Mouse (Mus musculus): ENCODE data around the gene Slc5a1.

The Slc5a1 gene

DNA sequence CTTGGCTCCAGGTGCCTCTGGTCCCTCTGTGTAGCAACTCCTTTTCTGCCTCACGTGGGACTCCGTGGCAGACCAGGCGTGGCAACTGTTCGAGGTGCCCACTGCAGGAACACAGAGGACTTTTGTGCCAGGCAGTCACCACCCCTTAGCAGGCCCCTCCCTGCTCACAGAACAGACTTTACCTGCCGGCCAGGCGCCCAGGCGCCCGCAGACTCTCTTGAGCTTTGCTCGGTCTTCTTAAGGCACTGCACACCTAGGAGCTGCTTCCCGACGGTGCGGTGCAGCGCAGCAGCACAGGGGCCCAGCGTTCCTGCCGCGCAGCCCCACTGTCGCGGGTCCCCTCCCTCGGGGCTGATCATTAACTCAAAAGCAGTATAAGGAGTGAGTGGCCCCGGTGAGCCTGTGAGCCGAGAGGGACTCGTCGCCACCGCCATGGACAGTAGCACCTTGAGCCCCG is at the start of gene Slc5a1:
Gene Slc5a1, plus strand, starts transcription at position 195 of the 457 bp plus-strand sequence.
- TF ChIP-seq GATA4 (IDR thresholded peaks at IDR 0.05; ENCODE audit: insufficient replicate concordance, low read length): no peak

GRCm38 (mm10) chr5:33056126-33056765 is 47.8 kb upstream of the Slc5a1 start:
- TF ChIP-seq GATA4 (IDR thresholded peaks at IDR 0.05; ENCODE audit: insufficient replicate concordance, low read length): no peak

- TF ChIP-seq GATA4 (IDR thresholded peaks at IDR 0.05; ENCODE audit: insufficient replicate concordance, low read length): peak; percentile 75; the same call in 1 of the 2 replicates
Observed at GRCm38 (mm10) chr5:33070071-33070470, 33.9 kb upstream of the Slc5a1 start.

DNA sequence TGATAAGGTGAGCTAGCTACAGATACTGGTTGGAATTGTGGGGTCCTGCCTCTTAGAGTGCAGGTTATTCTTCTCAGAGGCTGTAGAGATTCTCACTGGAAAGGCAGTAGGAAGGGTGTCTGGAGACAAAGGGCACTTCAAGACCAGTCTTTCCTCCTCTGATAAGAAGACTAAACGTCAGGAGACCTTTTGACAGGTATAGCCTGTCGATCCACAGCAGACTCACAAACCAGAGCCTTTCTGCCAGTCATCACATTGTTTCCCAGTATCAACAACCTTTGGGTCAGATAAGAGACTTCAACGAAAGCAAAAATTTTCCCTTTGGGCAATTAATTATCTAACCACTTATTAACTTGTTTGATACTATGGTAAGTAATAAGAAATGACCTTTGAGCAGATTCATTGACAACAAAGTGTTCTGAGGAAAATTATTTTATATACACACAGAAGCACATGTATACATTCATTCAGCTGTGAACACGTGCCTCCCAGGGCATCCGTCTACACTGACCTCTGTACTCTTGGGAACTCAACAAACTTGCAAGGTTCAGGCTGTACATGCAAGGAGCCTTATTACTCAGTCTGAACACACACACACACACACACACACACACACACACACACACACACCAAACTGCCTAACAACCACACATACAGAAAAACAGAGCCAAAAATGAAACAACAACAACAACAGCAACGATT is 27.4 kb upstream of the Slc5a1 start:
- no peak for TF ChIP-seq GATA4 (IDR thresholded peaks at IDR 0.05; ENCODE audit: insufficient replicate concordance, low read length)

- no peak for TF ChIP-seq GATA4 (IDR thresholded peaks at IDR 0.05; ENCODE audit: insufficient replicate concordance, low read length)
Observed at GRCm38 (mm10) chr5:33082896-33083295, 21.1 kb upstream of the Slc5a1 start.

DNA sequence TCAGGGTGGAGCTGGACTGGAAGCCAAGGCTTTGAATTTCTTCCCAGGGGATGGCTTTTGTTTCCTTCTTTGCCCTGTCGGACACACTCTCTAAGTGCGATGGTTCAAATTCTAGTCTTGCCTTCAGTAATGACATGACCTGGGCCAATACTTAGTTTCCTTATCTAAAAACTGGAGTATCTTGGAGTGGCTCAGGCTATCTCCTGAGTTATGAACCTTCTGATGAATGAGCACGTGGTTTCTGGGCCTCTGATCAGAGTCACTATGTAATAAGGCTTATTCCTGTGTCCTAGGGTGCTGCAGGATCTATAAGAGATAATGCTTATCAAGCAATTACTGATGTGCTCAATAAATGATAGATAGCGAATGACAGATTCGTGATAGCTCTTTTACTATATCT is 19.4 kb upstream of the Slc5a1 start:
- no peak for TF ChIP-seq GATA4 (IDR thresholded peaks at IDR 0.05; ENCODE audit: insufficient replicate concordance, low read length)

DNA sequence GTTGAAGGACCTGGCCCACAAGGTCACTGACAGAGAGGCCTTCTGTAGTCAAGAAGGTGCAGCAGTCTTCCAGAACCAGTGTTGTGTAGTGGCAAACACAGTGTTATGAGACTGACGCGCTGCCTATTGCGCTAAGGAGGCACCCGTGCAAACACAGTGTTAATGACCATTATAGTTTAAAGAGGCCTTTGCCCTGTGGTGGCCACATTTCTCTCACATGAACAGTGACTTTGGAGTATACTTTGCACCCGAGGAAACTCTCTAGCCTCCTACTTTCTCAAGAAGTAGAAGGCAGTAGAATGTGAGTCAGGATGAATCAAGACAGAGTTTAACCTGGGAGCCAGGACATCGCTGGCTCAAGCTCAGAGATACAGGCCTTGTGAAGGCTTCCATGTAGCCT is 12.7 kb upstream of the Slc5a1 start:
- no peak for TF ChIP-seq GATA4 (IDR thresholded peaks at IDR 0.05; ENCODE audit: insufficient replicate concordance, low read length)

GRCm38 (mm10) chr5:33095315-33095714 is 8.7 kb upstream of the Slc5a1 start:
- no peak for TF ChIP-seq GATA4 (IDR thresholded peaks at IDR 0.05; ENCODE audit: insufficient replicate concordance, low read length)

GRCm38 (mm10) chr5:33102369-33103055 is 1.5 kb upstream of the Slc5a1 start:
- TF ChIP-seq GATA4 (IDR thresholded peaks at IDR 0.05; ENCODE audit: insufficient replicate concordance, low read length): no peak

DNA sequence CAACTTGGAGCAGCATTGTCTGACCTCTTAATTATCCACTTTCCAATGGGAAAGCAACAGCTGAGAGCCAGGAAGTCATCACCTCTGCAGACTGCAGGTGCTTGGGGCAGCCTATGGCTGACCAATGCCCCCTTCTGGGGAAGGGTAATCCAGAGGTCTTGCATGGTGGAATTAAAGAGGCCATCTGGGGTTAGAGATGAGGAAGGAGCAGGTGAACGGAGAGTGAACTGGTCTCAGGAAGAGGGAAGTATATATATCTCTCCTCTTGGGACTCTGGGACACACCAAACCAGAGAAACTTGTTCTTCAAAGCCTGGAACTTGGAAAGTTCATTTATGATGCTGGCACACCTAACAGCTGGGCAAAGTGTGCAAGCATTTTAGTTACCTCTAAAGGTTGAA is 857 bp downstream of the Slc5a1 start:
- TF ChIP-seq GATA4 (IDR thresholded peaks at IDR 0.05; ENCODE audit: insufficient replicate concordance, low read length): no peak

DNA sequence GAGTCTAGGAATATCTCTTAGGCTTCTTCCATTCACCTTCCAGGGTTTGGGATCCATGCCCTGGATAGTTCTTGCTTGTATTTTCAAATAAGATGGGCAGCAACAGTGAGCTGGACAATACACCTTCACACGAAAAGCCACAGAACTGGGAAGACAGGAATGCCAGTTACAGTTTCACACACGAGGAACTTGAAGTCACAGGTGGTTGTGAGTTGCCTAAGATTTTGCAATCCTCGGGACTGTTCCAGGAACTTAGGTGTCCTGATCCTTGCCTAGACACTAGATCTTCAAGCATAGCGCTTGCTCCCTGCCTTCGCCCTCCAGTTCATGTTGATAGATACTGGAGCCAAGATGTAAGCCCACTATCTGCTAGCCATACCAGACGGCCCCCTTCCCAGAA is 1.6 kb downstream of the Slc5a1 start:
- no peak for TF ChIP-seq GATA4 (IDR thresholded peaks at IDR 0.05; ENCODE audit: insufficient replicate concordance, low read length)

DNA sequence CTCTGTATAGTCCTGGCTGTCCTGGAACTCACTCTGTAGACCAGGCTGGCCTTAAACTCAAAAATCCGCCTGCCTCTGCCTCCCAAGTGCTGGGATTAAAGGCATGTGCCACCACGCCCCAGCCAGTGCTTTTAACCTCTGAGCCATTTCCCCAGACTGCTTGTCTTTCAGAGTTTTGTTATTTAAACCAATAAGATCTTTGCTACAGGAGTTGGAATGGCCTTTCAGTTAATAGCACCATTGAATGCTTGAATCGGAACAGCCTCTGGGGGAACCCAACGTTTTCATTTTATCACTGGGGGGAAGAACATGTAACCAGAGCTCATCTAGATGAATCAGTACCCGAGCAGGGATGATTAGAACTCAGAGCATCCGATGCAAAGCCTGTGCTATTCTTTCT is 3.0 kb downstream of the Slc5a1 start:
- TF ChIP-seq GATA4 (IDR thresholded peaks at IDR 0.05; ENCODE audit: insufficient replicate concordance, low read length): no peak

- TF ChIP-seq GATA4 (IDR thresholded peaks at IDR 0.05; ENCODE audit: insufficient replicate concordance, low read length): no peak
Observed at GRCm38 (mm10) chr5:33107778-33108405, 3.9 kb downstream of the Slc5a1 start.

- TF ChIP-seq GATA4 (IDR thresholded peaks at IDR 0.05; ENCODE audit: insufficient replicate concordance, low read length): no peak
Observed at GRCm38 (mm10) chr5:33121871-33122315, 17.9 kb downstream of the Slc5a1 start.

DNA sequence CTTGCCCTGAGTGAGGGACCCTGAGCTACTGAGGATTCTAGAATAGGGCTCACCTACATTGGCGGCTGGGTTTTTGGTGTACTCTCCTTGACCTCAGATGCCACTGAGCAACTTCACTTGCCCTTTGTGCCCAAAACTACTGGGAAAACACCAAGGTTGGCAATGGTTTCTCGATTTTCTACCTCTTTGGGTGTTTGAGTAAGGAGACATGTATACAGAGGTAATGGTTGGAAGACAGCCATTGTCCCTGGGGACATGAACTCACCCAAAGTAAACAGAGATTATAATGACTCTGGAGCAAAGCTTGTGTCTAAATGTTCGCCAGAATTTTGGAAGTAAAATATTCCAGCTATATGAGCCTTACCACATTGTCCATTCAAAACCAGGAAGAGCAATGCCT is 19.6 kb downstream of the Slc5a1 start:
- TF ChIP-seq GATA4 (IDR thresholded peaks at IDR 0.05; ENCODE audit: insufficient replicate concordance, low read length): no peak; the same call in 1 of the 2 replicates
